Mouse (Mus musculus): ENCODE measurements around the gene Trhde. TPM values are rescaled to one million over a fixed set of nuclear protein-coding genes. Genes with fewer than 3 reads are reported as not detected.

The Trhde gene
- total and polyA plus RNA-seq, 3 experiments = not detected

DNA sequence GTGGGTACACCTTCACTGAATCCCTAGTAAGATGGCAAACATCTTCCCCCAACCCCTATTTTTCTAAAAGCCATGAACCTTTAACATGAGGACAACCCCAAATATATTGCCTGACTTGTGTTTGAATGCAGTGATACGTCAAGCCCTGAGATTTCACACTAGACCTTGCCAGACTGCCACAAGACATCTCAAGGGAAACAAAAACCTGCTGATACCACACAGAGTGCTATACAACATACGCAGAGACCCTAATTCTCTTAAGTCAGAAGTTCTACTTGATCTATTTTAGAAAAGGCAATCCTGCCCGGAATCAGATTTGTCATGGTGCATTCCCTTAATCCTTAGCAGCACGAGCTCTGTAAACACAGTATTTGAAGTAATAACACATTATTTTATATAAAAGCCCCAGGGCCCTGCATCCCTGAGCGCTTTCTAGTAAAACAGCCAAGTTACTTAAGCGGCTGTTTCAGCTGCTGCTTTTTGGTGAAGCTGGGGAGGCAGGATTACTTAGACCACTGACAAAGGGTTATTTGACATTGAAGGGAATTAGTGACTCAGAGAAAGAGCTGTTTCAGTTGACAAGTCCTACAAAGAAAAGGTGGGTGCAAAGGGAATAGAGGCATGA, 130.2 kb downstream of the Trhde start:
- no peaks in the 10 kb centered on the region for H3K36me3 ChIP-seq (ENCODE audit: control insufficient read depth in 1 of 2, insufficient read depth in 2 of 2, low read length in 2 of 2)
- H3K79me2 ChIP-seq (ENCODE audit: control insufficient read depth, insufficient read depth, low read length, poor library complexity) = no peaks in the 10 kb centered on the region
- DNase-seq (ENCODE audit: low read depth, low spot score) = no peak
- H3K27ac ChIP-seq (ENCODE audit: control insufficient read depth, low read depth, low read length) = no peak overlapping the region
- H3K4me3 ChIP-seq (ENCODE audit: control insufficient read depth in 1 of 2, insufficient read depth in 1 of 2, low read depth in 2 of 2, low read length in 2 of 2) = no peak overlapping the region
- H3K9ac ChIP-seq (ENCODE audit: control insufficient read depth, low read depth, low read length, poor library complexity, severe bottlenecking) = no peak overlapping the region
- no peaks in the 10 kb centered on the region for H3K27me3 ChIP-seq (ENCODE audit: control insufficient read depth in 1 of 2, insufficient read depth in 2 of 2, low read length in 2 of 2)
- H3K4me1 ChIP-seq (ENCODE audit: control insufficient read depth in 1 of 2, insufficient read depth in 2 of 2, low read length in 2 of 2) = no peaks in the 10 kb centered on the region
- no peak for TF ChIP-seq CTCF (IDR thresholded peaks at IDR 0.05 in 2 of 3, conservative IDR thresholded peaks at IDR 0.05 in 1 of 3; ENCODE audit: control insufficient read depth in 1 of 3, insufficient read depth in 1 of 3, low read depth in 2 of 3, low read length in 3 of 3, poor library complexity in 1 of 3, severe bottlenecking in 1 of 3)
- TF ChIP-seq TBP (IDR thresholded peaks at IDR 0.05; ENCODE audit: low read depth, low read length) = no peak
- TF ChIP-seq GATA1 (IDR thresholded peaks at IDR 0.05; ENCODE audit: low read depth, low read length) = no peak
- no peak for TF ChIP-seq POLR2A (IDR thresholded peaks at IDR 0.05; ENCODE audit: control insufficient read depth in 1 of 2, insufficient read depth in 1 of 2, low read depth in 1 of 2, low read length in 2 of 2, poor library complexity in 1 of 2)
- TF ChIP-seq ZC3H11A (IDR thresholded peaks at IDR 0.05; ENCODE audit: low read depth, low read length) = no peak
- no peak for TF ChIP-seq BHLHE40 (IDR thresholded peaks at IDR 0.05; ENCODE audit: borderline replicate concordance, low read depth, low read length)
- no peak for TF ChIP-seq MXI1 (IDR thresholded peaks at IDR 0.05; ENCODE audit: low read depth, low read length)
- TF ChIP-seq SIN3A (IDR thresholded peaks at IDR 0.05; ENCODE audit: low read length) = no peak
- TF ChIP-seq MAZ (IDR thresholded peaks at IDR 0.05; ENCODE audit: low read depth, low read length) = no peak
- no peak for TF ChIP-seq NELFE (IDR thresholded peaks at IDR 0.05; ENCODE audit: low read depth, low read length)
- TF ChIP-seq TCF12 (IDR thresholded peaks at IDR 0.05; ENCODE audit: low read depth, low read length) = no peak
- TF ChIP-seq CHD2 (IDR thresholded peaks at IDR 0.05; ENCODE audit: low read length) = no peak
- TF ChIP-seq USF1 (IDR thresholded peaks at IDR 0.05; ENCODE audit: low read depth, low read length) = no peak
- no peak for TF ChIP-seq ZKSCAN1 (IDR thresholded peaks at IDR 0.05; ENCODE audit: low read depth, low read length)
- TF ChIP-seq RCOR1 (IDR thresholded peaks at IDR 0.05; ENCODE audit: low read depth, low read length) = no peak
- TF ChIP-seq CHD1 (IDR thresholded peaks at IDR 0.05; ENCODE audit: low read depth, low read length) = no peak
- no peak for TF ChIP-seq RAD21 (IDR thresholded peaks at IDR 0.05; ENCODE audit: low read depth, low read length)
- no peaks in the 10 kb centered on the region for H3K9me3 ChIP-seq (replicated peaks; ENCODE audit: insufficient read depth, low read length)

DNA sequence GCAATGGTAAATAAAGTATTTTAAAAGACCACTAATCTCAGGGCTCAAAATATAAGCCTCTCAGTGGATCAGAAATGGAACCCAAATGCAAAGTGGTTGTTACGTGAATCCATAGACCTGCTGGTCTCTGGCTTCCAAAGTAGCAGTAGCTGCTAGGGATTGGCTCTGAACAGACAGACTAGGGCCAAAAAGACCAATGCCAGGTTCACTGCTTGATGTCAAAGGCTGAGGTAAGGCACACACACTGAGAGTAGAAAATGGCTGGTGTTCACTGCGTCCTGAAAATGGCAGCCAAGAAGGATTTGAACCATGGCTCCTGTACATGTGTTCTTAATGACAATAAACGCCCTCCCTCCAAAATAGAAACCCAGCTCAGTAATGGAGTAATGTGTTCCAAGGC, 209.1 kb downstream of the Trhde start:
- Histone ChIP-seq H3K27me3 (ENCODE audit: control insufficient read depth in 1 of 2, insufficient read depth in 2 of 2, low read length in 2 of 2) (no peaks in the 10 kb centered on the region), H3K79me2 (ENCODE audit: control insufficient read depth, insufficient read depth, low read length, poor library complexity) (no peaks in the 10 kb centered on the region), H3K27ac (ENCODE audit: control insufficient read depth, low read depth, low read length) (no peak overlapping the region), H3K9me3 (replicated peaks; ENCODE audit: insufficient read depth, low read length) (no peaks in the 10 kb centered on the region), H3K4me3 (ENCODE audit: control insufficient read depth in 1 of 2, insufficient read depth in 1 of 2, low read depth in 2 of 2, low read length in 2 of 2) (no peak overlapping the region), H3K4me1 (ENCODE audit: control insufficient read depth in 1 of 2, insufficient read depth in 2 of 2, low read length in 2 of 2) (no peaks in the 10 kb centered on the region), H3K36me3 (ENCODE audit: control insufficient read depth in 1 of 2, insufficient read depth in 2 of 2, low read length in 2 of 2) (no peaks in the 10 kb centered on the region), H3K9ac (ENCODE audit: control insufficient read depth, low read depth, low read length, poor library complexity, severe bottlenecking) (no peak overlapping the region)
- TF ChIP-seq MAX (IDR thresholded peaks at IDR 0.05; ENCODE audit: low read length) (no peak), USF1 (IDR thresholded peaks at IDR 0.05; ENCODE audit: low read depth, low read length) (no peak), TBP (IDR thresholded peaks at IDR 0.05; ENCODE audit: low read depth, low read length) (no peak), TAL1 (IDR thresholded peaks at IDR 0.05; ENCODE audit: low read length) (no peak), SIN3A (IDR thresholded peaks at IDR 0.05; ENCODE audit: low read length) (no peak), NELFE (IDR thresholded peaks at IDR 0.05; ENCODE audit: low read depth, low read length) (no peak), CHD1 (IDR thresholded peaks at IDR 0.05; ENCODE audit: low read depth, low read length) (no peak), CHD2 (IDR thresholded peaks at IDR 0.05; ENCODE audit: low read length) (no peak), RCOR1 (IDR thresholded peaks at IDR 0.05; ENCODE audit: low read depth, low read length) (no peak), MAZ (IDR thresholded peaks at IDR 0.05; ENCODE audit: low read depth, low read length) (no peak), POLR2A (IDR thresholded peaks at IDR 0.05; ENCODE audit: control insufficient read depth in 1 of 2, insufficient read depth in 1 of 2, low read depth in 1 of 2, low read length in 2 of 2, poor library complexity in 1 of 2) (no peak), USF2 (IDR thresholded peaks at IDR 0.05; ENCODE audit: borderline replicate concordance in 1 of 2, insufficient read depth in 1 of 2, low read depth in 1 of 2, low read length in 2 of 2) (no peak), ELF1 (IDR thresholded peaks at IDR 0.05; ENCODE audit: low read depth, low read length) (no peak), NRF1 (IDR thresholded peaks at IDR 0.05; ENCODE audit: insufficient read depth, low read depth, low read length, poor library complexity, severe bottlenecking) (no peak), POLR2AphosphoS5 (IDR thresholded peaks at IDR 0.05; ENCODE audit: borderline replicate concordance, low read depth, low read length) (no peak), ZNF384 (IDR thresholded peaks at IDR 0.05; ENCODE audit: low read depth, low read length) (no peak), POLR2AphosphoS2 (IDR thresholded peaks at IDR 0.05; ENCODE audit: low read length) (no peak)
- DNase-seq (ENCODE audit: low read depth, low spot score) = no peak
